Mouse (Mus musculus) cerebellum, adult 2 months (tissue): ENCODE data around the gene Slc18a2.

Source experiments
- CTCF ChIP-seq: fragments of 200-500 bp; IDR thresholded peaks from 2 replicates; pipeline ENCODE4 v1.5.1; 2011; ENCODE audit warnings: low read depth, mild to moderate bottlenecking, control low read depth, low read length, moderate library complexity, borderline replicate concordance; ENCODE audit not compliant: insufficient read depth
- POLR2A ChIP-seq: fragments of 200-500 bp; IDR thresholded peaks from 2 replicates; pipeline ENCODE4 v1.6.1; 2011; ENCODE audit warnings: low read length, control low read depth, borderline replicate concordance; ENCODE audit not compliant: insufficient read depth

DNA sequence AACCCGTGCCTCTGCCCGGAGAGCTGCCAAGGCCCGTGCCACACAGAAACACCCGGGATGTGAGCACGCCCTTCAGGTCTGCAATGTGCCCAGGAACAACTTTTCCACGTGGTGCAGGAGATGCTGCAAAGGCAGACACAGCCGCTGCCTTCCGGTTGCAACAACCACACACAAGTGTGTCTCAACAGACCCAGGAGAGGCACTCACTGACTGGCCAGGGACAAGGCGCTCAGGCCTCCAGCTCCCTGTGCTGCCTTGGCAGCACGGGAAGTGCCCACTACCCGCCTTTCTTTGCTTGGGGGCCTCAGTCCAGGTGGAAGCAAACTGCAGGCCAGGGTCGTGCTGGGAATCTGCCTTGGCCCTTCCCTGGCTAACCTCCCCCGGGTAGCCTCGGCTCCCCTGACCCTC is 83.6 kb downstream of the Slc18a2 start:
- no peak for TF ChIP-seq POLR2A
- TF ChIP-seq CTCF = no peak
